Mouse (Mus musculus): Measurements from ENCODE around the gene Il12rb2. TPM values are rescaled to one million over a fixed set of nuclear protein-coding genes. Genes with fewer than 3 reads are reported as not detected.

Gene Il12rb2
- polyA plus RNA-seq, 1 experiment from 2014 or later = 0.09 TPM

DNA sequence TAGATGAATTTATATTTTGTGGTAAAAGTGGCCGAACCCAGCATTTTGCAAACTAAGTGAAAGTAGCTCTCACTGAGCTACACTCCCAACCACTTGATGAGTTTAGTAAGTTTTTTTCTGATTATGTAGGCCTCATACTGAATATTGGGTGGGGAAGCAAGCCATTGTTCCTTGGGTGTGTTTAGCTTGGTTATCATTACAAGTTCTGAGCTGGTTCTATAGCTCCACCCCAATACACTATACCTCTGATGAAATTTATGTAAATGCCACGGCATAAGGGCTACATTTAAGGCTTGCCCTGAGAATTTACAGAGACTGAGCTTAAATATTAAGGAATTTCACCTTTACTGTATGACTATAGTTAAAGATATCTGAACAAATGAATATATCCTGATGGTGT is 106.5 kb downstream of the Il12rb2 start:
- Histone ChIP-seq H3K9ac (ENCODE audit: low read depth, low read length) (0 out of 2 replicates have a peak overlapping the region, but pooled peaks have one; percentile 25), H3K4me3 (ENCODE audit: low read length) (peak overlapping the region; percentile 25), H3K36me3 (ENCODE audit: control insufficient read depth, insufficient read depth, low read length) (no peaks in the 10 kb centered on the region), H3K27ac (ENCODE audit: low read length) (no peak overlapping the region), H3K4me1 (ENCODE audit: control insufficient read depth, insufficient read depth, low read length) (no peaks in the 10 kb centered on the region; the same call in 1 of the 2 replicates), H3K4me2 (ENCODE audit: low read depth, low read length) (peak overlapping the region; percentile 52), H3K27me3 (replicated peaks; ENCODE audit: control insufficient read depth, insufficient read depth, low read length) (no peaks in the 10 kb centered on the region), H3K9me3 (ENCODE audit: control insufficient read depth, low read length) (no peaks in the 10 kb centered on the region)
- no peak for ATAC-seq
- WGBS = 22% methylated on average over 2 of the region's 2 CpGs

DNA sequence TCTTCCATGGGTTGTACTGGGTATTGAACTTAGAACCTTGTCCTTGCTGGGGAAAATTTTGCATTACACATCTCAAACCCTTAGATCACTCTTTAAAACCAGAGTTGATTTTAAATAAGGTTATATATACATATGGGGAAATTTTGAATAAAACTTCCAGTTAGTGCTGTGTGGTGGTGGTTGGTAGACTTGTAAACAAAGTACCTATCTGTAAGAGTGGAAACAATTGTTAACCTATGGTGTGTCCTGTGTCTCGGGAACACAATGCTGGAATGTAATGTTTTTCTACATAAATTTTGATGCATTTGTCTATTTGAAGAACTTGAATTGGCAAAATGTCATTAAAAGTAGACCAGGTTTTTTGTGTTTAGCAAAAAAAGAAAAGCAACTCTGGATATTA is 107.0 kb downstream of the Il12rb2 start:
- H3K4me2 ChIP-seq (ENCODE audit: low read depth, low read length) = peak overlapping the region; percentile 52
- H3K27me3 ChIP-seq (replicated peaks; ENCODE audit: control insufficient read depth, insufficient read depth, low read length) = no peaks in the 10 kb centered on the region
- H3K27ac ChIP-seq (ENCODE audit: low read length) = no peak overlapping the region
- WGBS = 2% methylated on average over 1 of the region's 1 CpGs
- peak overlapping the region; percentile 37 for H3K4me3 ChIP-seq (ENCODE audit: low read length)
- no peak overlapping the region for H3K9ac ChIP-seq (ENCODE audit: low read depth, low read length)
- no peaks in the 10 kb centered on the region for H3K9me3 ChIP-seq (ENCODE audit: control insufficient read depth, low read length)
- no peaks in the 10 kb centered on the region; the same call in 1 of the 2 replicates for H3K4me1 ChIP-seq (ENCODE audit: control insufficient read depth, insufficient read depth, low read length)
- H3K36me3 ChIP-seq (ENCODE audit: control insufficient read depth, insufficient read depth, low read length) = no peaks in the 10 kb centered on the region
- no peak for ATAC-seq

DNA sequence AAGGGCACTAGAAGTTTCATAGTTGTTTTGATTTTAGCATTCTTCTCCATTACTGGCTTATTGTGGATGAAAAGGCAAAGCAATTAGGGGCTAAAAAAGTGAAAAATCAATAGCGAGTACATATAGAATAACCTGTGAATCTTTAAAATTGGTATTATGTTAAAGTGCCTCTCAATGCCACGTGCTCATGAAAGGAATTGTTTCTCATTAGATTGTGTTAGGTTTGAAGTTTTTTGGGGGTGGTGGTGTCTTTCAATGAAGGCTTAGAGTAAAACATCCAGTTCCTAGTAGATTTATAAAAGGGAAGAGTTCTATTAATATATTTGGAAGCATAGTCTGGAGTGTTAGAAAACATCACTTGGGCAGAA is 107.8 kb downstream of the Il12rb2 start:
- no peaks in the 10 kb centered on the region; the same call in 1 of the 2 replicates for H3K4me1 ChIP-seq (ENCODE audit: control insufficient read depth, insufficient read depth, low read length)
- no peaks in the 10 kb centered on the region for H3K9me3 ChIP-seq (ENCODE audit: control insufficient read depth, low read length)
- no peaks in the 10 kb centered on the region for H3K27me3 ChIP-seq (replicated peaks; ENCODE audit: control insufficient read depth, insufficient read depth, low read length)
- peak overlapping the region; percentile 100 for H3K4me3 ChIP-seq (ENCODE audit: low read length)
- ATAC-seq = no peak
- 0% methylated on average over 2 of the region's 2 CpGs for WGBS
- peak overlapping the region; percentile 59 for H3K4me2 ChIP-seq (ENCODE audit: low read depth, low read length)
- peak overlapping the region; percentile 100 for H3K9ac ChIP-seq (ENCODE audit: low read depth, low read length)
- H3K27ac ChIP-seq (ENCODE audit: low read length) = no peak overlapping the region; the same call in 1 of the 2 replicates
- H3K36me3 ChIP-seq (ENCODE audit: control insufficient read depth, insufficient read depth, low read length) = no peaks in the 10 kb centered on the region

DNA sequence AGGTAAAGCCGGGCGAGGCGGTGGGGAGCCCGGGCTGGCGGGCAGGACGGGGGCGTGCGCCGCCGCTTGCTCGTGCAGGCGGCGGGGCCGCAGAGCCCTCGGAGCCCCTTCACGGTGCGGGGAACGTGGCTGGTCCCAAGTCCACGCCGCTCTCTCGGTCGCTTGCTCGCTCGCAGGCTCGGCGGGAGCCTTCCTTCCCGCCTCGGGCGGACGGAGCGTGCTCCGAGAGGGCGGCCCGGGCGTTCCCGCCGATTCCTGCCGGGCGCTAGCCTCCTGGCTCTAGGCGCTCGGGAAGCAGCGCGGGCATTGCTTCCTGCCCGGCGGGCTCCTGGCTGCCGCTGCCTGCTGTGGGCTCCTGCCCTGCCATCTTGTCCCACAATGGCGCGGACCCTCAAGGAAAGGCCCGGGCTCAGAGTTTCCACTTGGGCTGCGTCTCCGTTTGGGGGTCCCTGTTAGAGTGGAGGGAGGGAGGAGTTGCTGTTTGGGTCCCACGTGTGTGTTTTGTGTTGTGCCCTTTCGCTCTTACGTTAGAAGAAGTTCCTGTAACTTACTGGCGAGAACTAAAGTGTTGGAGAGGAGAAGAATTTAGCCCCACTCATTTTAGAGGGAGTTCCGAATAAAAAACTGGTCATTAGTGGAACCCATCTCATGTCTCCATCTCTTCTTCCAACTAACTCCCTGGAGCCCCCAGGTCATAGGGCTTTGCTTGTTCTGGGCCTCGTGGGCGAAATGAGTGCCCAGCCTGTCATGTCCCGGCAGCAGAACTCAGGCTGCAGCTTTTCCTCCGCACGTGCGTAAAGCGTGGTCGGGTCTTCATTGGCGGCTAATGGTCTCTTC is 108.4 kb downstream of the Il12rb2 start:
- Histone ChIP-seq H3K27me3 (replicated peaks; ENCODE audit: control insufficient read depth, insufficient read depth, low read length) (no peaks in the 10 kb centered on the region), H3K27ac (ENCODE audit: low read length) (peak overlapping the region; percentile 88), H3K9ac (ENCODE audit: low read depth, low read length) (peak overlapping the region; percentile 100), H3K4me2 (ENCODE audit: low read depth, low read length) (peak overlapping the region; percentile 59), H3K4me3 (ENCODE audit: low read length) (peak overlapping the region; percentile 100), H3K36me3 (ENCODE audit: control insufficient read depth, insufficient read depth, low read length) (no peaks in the 10 kb centered on the region), H3K4me1 (ENCODE audit: control insufficient read depth, insufficient read depth, low read length) (no peaks in the 10 kb centered on the region; the same call in 1 of the 2 replicates), H3K9me3 (ENCODE audit: control insufficient read depth, low read length) (no peaks in the 10 kb centered on the region)
- ATAC-seq = peak; percentile 12
- WGBS = under 1% methylated on average over 65 of the region's 65 CpGs

DNA sequence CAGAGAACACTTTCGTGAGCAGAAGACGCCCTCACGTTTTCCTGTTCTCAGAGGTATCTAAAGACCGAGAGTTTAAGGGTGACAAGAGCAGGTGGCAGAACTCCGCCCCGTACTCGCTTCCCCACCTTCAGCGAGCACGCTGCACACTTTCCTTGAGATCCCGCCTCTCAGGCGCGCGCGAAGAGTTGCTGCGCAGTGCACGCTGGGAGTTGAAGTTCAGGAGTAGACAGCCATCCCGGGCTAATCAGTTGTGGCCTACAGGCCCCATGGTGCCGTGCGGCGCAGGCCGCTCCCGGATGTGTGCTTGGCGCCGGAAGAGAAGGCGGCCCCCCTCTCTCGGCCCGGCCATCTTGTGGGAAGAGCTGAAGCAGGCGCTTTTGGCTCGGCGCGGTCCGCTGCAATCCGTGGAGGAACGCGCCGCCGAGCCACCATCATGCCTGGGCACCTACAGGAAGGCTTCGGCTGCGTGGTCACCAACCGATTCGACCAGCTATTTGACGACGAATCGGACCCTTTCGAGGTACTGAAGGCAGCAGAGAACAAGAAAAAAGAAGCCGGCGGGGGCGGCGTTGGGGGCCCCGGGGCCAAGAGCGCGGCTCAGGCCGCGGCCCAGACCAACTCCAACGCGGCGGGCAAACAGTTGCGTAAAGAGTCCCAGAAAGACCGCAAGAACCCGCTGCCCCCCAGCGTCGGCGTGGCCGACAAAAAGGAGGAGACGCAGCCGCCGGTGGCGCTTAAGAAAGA is 109.2 kb downstream of the Il12rb2 start:
- H3K4me3 ChIP-seq (ENCODE audit: low read length) = peak overlapping the region; percentile 100
- no peaks in the 10 kb centered on the region for H3K9me3 ChIP-seq (ENCODE audit: control insufficient read depth, low read length)
- no peaks in the 10 kb centered on the region; the same call in 1 of the 2 replicates for H3K4me1 ChIP-seq (ENCODE audit: control insufficient read depth, insufficient read depth, low read length)
- no peaks in the 10 kb centered on the region for H3K36me3 ChIP-seq (ENCODE audit: control insufficient read depth, insufficient read depth, low read length)
- peak overlapping the region; percentile 63 for H3K4me2 ChIP-seq (ENCODE audit: low read depth, low read length)
- H3K27ac ChIP-seq (ENCODE audit: low read length) = peak overlapping the region; percentile 90
- H3K27me3 ChIP-seq (replicated peaks; ENCODE audit: control insufficient read depth, insufficient read depth, low read length) = no peaks in the 10 kb centered on the region
- ATAC-seq = peak; percentile 99
- H3K9ac ChIP-seq (ENCODE audit: low read depth, low read length) = peak overlapping the region; percentile 100
- under 1% methylated on average over 68 of the region's 68 CpGs for WGBS

DNA sequence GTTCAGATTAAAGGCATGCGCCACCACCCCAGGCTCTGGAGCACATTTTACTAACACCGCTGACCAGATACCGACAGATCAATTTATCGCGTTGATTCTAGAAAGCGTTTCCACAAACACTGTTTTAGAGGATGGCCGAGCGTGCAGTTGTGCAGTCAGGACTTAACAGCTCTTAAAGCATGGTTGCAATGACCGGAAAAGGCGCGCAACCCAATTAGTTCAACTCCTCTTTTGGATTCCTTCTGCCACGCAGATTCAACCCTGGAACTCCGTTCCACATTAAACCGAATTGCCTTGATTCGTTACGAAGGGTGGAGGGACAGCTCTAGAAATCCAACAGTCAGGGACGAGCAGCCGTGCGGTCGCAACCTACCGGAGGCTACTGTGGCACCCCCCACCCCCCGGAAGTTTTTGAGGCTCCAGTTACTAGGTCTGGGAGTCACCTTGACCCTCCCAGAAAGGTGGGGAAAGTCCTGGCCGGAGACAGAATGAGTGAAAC is 109.8 kb downstream of the Il12rb2 start:
- peak; percentile 87 for ATAC-seq
- no peaks in the 10 kb centered on the region; the same call in 1 of the 2 replicates for H3K4me1 ChIP-seq (ENCODE audit: control insufficient read depth, insufficient read depth, low read length)
- H3K4me3 ChIP-seq (ENCODE audit: low read length) = peak overlapping the region; percentile 100
- no peaks in the 10 kb centered on the region for H3K9me3 ChIP-seq (ENCODE audit: control insufficient read depth, low read length)
- H3K9ac ChIP-seq (ENCODE audit: low read depth, low read length) = peak overlapping the region; percentile 73
- H3K4me2 ChIP-seq (ENCODE audit: low read depth, low read length) = peak overlapping the region; percentile 63
- no peaks in the 10 kb centered on the region for H3K27me3 ChIP-seq (replicated peaks; ENCODE audit: control insufficient read depth, insufficient read depth, low read length)
- no peaks in the 10 kb centered on the region for H3K36me3 ChIP-seq (ENCODE audit: control insufficient read depth, insufficient read depth, low read length)
- under 1% methylated on average over 23 of the region's 23 CpGs for WGBS
- H3K27ac ChIP-seq (ENCODE audit: low read length) = peak overlapping the region; percentile 90

DNA sequence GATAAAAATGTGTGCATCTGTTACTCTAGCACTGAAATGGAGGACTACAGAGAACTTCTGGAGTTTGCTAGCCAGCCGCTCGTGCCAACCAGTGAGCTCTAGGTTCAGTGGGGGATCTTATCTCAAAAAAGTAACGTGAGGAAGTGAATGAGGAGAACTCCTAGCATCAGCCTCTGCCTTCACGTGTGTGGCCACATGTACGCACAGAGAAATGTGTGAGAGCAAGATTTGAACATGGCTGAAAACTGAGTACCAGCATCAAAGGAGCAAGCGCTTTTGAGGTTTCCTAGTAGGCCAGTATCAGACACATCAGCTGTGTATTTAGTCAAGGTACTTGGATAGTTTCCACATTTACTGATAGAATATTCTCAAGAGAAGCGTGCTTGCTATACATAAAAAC is 111.1 kb downstream of the Il12rb2 start:
- Histone ChIP-seq H3K9ac (ENCODE audit: low read depth, low read length) (no peak overlapping the region), H3K4me3 (ENCODE audit: low read length) (no peak overlapping the region), H3K9me3 (ENCODE audit: control insufficient read depth, low read length) (no peaks in the 10 kb centered on the region), H3K27me3 (replicated peaks; ENCODE audit: control insufficient read depth, insufficient read depth, low read length) (no peaks in the 10 kb centered on the region), H3K4me1 (ENCODE audit: control insufficient read depth, insufficient read depth, low read length) (no peaks in the 10 kb centered on the region; the same call in 1 of the 2 replicates), H3K27ac (ENCODE audit: low read length) (no peak overlapping the region), H3K4me2 (ENCODE audit: low read depth, low read length) (no peak overlapping the region), H3K36me3 (ENCODE audit: control insufficient read depth, insufficient read depth, low read length) (no peaks in the 10 kb centered on the region)
- WGBS = 86% methylated on average over 7 of the region's 7 CpGs
- ATAC-seq = no peak

DNA sequence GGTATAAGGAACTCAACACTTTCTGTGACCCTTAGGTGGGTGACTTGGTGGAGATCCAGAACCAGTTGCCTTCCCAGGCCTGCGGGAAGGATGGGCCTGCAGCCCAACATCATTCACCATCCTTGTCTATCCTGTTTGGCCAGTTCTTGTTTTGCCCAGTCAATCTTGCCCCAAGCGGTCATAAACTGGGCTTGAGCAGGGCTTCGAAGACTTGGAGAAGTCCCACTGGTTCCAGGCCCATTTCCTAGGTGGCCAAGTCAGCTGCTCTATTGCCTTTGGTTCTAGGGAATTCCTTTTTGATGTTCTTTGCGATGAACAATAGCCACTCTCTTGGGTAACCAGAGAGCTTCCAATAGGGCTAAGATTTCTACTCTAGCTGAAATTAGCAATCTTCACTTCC is 124.9 kb downstream of the Il12rb2 start:
- ATAC-seq = no peak
- Histone ChIP-seq H3K9ac (ENCODE audit: low read depth, low read length) (no peak overlapping the region), H3K4me3 (ENCODE audit: low read length) (no peak overlapping the region), H3K27ac (ENCODE audit: low read length) (no peak overlapping the region), H3K4me2 (ENCODE audit: low read depth, low read length) (no peak overlapping the region), H3K27me3 (replicated peaks; ENCODE audit: control insufficient read depth, insufficient read depth, low read length) (no peaks in the 10 kb centered on the region), H3K4me1 (ENCODE audit: control insufficient read depth, insufficient read depth, low read length) (no peaks in the 10 kb centered on the region), H3K9me3 (ENCODE audit: control insufficient read depth, low read length) (no peaks in the 10 kb centered on the region), H3K36me3 (ENCODE audit: control insufficient read depth, insufficient read depth, low read length) (no peaks in the 10 kb centered on the region)
- WGBS = 84% methylated on average over 4 of the region's 4 CpGs

DNA sequence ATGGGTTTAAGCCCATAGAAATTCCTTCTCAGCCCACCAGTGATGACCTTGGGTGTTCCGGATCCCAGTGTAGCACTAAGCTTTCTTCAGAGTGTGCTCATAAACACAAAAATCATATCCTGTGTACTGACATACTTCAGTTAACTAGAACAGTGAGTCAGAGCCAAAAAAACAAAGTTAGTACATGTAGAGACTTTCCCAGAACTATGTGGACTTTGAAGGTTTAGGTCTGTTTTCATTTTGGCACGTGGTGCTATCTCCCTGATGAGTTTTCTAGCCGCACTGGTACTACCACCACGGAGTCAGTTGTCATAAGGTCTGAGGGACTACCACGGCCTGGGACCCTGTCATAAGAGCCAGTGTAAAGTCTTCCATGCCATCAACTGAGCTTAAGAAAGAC is 131.5 kb downstream of the Il12rb2 start:
- no peak overlapping the region for H3K27ac ChIP-seq (ENCODE audit: low read length)
- 87% methylated on average over 5 of the region's 5 CpGs for WGBS
- H3K4me1 ChIP-seq (ENCODE audit: control insufficient read depth, insufficient read depth, low read length) = no peaks in the 10 kb centered on the region
- no peaks in the 10 kb centered on the region for H3K36me3 ChIP-seq (ENCODE audit: control insufficient read depth, insufficient read depth, low read length)
- ATAC-seq = no peak
- H3K27me3 ChIP-seq (replicated peaks; ENCODE audit: control insufficient read depth, insufficient read depth, low read length) = no peaks in the 10 kb centered on the region
- H3K9me3 ChIP-seq (ENCODE audit: control insufficient read depth, low read length) = no peaks in the 10 kb centered on the region
- no peak overlapping the region for H3K4me3 ChIP-seq (ENCODE audit: low read length)
- no peak overlapping the region for H3K4me2 ChIP-seq (ENCODE audit: low read depth, low read length)
- no peak overlapping the region for H3K9ac ChIP-seq (ENCODE audit: low read depth, low read length)

Measured in intestine, embryonic 16.5 days (tissue).